Mouse (Mus musculus): Measurements from ENCODE around the gene Prkcz.

Prkcz gene

GRCm38 (mm10) chr4:155325773-155326172, 35.4 kb downstream of the Prkcz start:
- in situ Hi-C loops (cut with MboI; ENCODE audit: low pct_unique_long_range_greater_than_20kb in 1 of 2, low sequenced_read_pairs in 2 of 2, unreplicated experiment in 1 of 2), result no loop called here

- in situ Hi-C loops (cut with MboI; ENCODE audit: low pct_unique_long_range_greater_than_20kb in 1 of 2, low sequenced_read_pairs in 2 of 2, unreplicated experiment in 1 of 2), result no loop called here
Measured at GRCm38 (mm10) chr4:155324511-155324910, 36.6 kb downstream of the Prkcz start.

- in situ Hi-C loops (cut with MboI; ENCODE audit: low pct_unique_long_range_greater_than_20kb in 1 of 2, low sequenced_read_pairs in 2 of 2, unreplicated experiment in 1 of 2), result no loop called here
Measured at GRCm38 (mm10) chr4:155323081-155323795, 37.9 kb downstream of the Prkcz start.

- in situ Hi-C loops (cut with MboI; ENCODE audit: low pct_unique_long_range_greater_than_20kb in 1 of 2, low sequenced_read_pairs in 2 of 2, unreplicated experiment in 1 of 2), result no loop called here
Measured at GRCm38 (mm10) chr4:155320281-155321244, 40.6 kb downstream of the Prkcz start.

- in situ Hi-C loops (cut with MboI; ENCODE audit: low pct_unique_long_range_greater_than_20kb in 1 of 2, low sequenced_read_pairs in 2 of 2, unreplicated experiment in 1 of 2), result no loop called here
Measured at GRCm38 (mm10) chr4:155318266-155318665, 42.9 kb downstream of the Prkcz start.

GRCm38 (mm10) chr4:155315031-155315430, 46.1 kb downstream of the Prkcz start:
- in situ Hi-C loops (cut with MboI; ENCODE audit: low pct_unique_long_range_greater_than_20kb in 1 of 2, low sequenced_read_pairs in 2 of 2, unreplicated experiment in 1 of 2), result no loop called here

GRCm38 (mm10) chr4:155308679-155309078, 52.5 kb downstream of the Prkcz start:
- in situ Hi-C loops (cut with MboI; ENCODE audit: low pct_unique_long_range_greater_than_20kb in 1 of 2, low sequenced_read_pairs in 2 of 2, unreplicated experiment in 1 of 2), result no loop called here

- in situ Hi-C loops (cut with MboI; ENCODE audit: low pct_unique_long_range_greater_than_20kb in 1 of 2, low sequenced_read_pairs in 2 of 2, unreplicated experiment in 1 of 2), result no loop called here
Measured at GRCm38 (mm10) chr4:155308068-155308467, 53.1 kb downstream of the Prkcz start.

GRCm38 (mm10) chr4:155307591-155307990, 53.6 kb downstream of the Prkcz start:
- in situ Hi-C loops (cut with MboI; ENCODE audit: low pct_unique_long_range_greater_than_20kb in 1 of 2, low sequenced_read_pairs in 2 of 2, unreplicated experiment in 1 of 2), result no loop called here

- in situ Hi-C loops (cut with MboI; ENCODE audit: low pct_unique_long_range_greater_than_20kb in 1 of 2, low sequenced_read_pairs in 2 of 2, unreplicated experiment in 1 of 2), result no loop called here
Measured at GRCm38 (mm10) chr4:155306356-155307242, 54.6 kb downstream of the Prkcz start.

GRCm38 (mm10) chr4:155305531-155306031, 55.6 kb downstream of the Prkcz start:
- in situ Hi-C loops (cut with MboI; ENCODE audit: low pct_unique_long_range_greater_than_20kb in 1 of 2, low sequenced_read_pairs in 2 of 2, unreplicated experiment in 1 of 2), result no loop called here

GRCm38 (mm10) chr4:155304508-155305096, 56.6 kb downstream of the Prkcz start:
- in situ Hi-C loops (cut with MboI; ENCODE audit: low pct_unique_long_range_greater_than_20kb in 1 of 2, low sequenced_read_pairs in 2 of 2, unreplicated experiment in 1 of 2), result no loop called here

GRCm38 (mm10) chr4:155301965-155302364, 59.2 kb downstream of the Prkcz start:
- in situ Hi-C loops (cut with MboI; ENCODE audit: low pct_unique_long_range_greater_than_20kb in 1 of 2, low sequenced_read_pairs in 2 of 2, unreplicated experiment in 1 of 2), result no loop called here

- in situ Hi-C loops (cut with MboI; ENCODE audit: low pct_unique_long_range_greater_than_20kb in 1 of 2, low sequenced_read_pairs in 2 of 2, unreplicated experiment in 1 of 2), result no loop called here
Measured at GRCm38 (mm10) chr4:155301098-155301447, 60.1 kb downstream of the Prkcz start.

- in situ Hi-C loops (cut with MboI; ENCODE audit: low pct_unique_long_range_greater_than_20kb in 1 of 2, low sequenced_read_pairs in 2 of 2, unreplicated experiment in 1 of 2), result no loop called here
Measured at GRCm38 (mm10) chr4:155300421-155301097, 60.6 kb downstream of the Prkcz start.

- in situ Hi-C loops (cut with MboI; ENCODE audit: low pct_unique_long_range_greater_than_20kb in 1 of 2, low sequenced_read_pairs in 2 of 2, unreplicated experiment in 1 of 2), result no loop called here
Measured at GRCm38 (mm10) chr4:155298826-155299225, 62.3 kb downstream of the Prkcz start.

- in situ Hi-C loops (cut with MboI; ENCODE audit: low pct_unique_long_range_greater_than_20kb in 1 of 2, low sequenced_read_pairs in 2 of 2, unreplicated experiment in 1 of 2), result no loop called here
Measured at GRCm38 (mm10) chr4:155297057-155297456, 64.1 kb downstream of the Prkcz start.

- in situ Hi-C loops (cut with MboI; ENCODE audit: low pct_unique_long_range_greater_than_20kb in 1 of 2, low sequenced_read_pairs in 2 of 2, unreplicated experiment in 1 of 2), result no loop called here
Measured at GRCm38 (mm10) chr4:155295996-155296395, 65.2 kb downstream of the Prkcz start.
